Mouse (Mus musculus) heart, postnatal 14 days (tissue): Measurements from ENCODE around the gene Abo. TPM values are rescaled to one million over a fixed set of nuclear protein-coding genes. Genes with fewer than 3 reads are reported as not detected.
A peak's percentile ranks its signal among the peaks of the same experiment; 100 is the strongest.
"Not testable (repeated sequence)": the region's sequence is repeated elsewhere in the genome, so short reads cannot be mapped to it uniquely, and the experiment has no call there.

ENCODE experiments used
- DNase-seq, 2 experiments: peaks; one replicate each; pipeline ENCODE4 v3.0.0; 2021 to 2022
- intact Hi-C: fragments of 180-260 bp; cut with DNase I; formaldehyde crosslinking; loops from one replicate; pipeline ENCODE4 v1.15.1; 2025
- total RNA-seq, 2 experiments: library from RNA; stranded (reverse); gene quantifications; 2 replicates each; pipeline ENCODE4 v1.2.3; 2021

Gene Abo
- total RNA-seq, 2 experiments from 2014 or later, result not detected

DNA sequence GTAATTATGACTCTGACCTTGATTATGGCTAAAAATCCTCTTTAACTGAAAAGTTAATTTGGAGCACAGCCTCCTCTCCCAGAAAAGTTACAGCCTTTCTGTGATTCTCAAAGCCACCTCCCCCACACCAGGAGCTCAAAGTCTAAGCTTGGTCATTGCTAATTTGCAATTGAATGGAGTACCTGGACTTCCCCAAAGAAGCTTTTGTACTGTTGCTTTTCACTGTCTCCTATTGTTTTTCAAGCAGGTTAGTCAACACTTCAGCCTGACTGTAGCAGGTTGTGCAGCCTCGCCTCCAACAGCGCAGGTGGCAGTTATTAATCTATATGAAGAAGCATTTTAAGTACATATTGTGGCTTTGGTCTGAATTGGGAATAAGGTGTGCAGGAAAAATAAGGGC lies 20.8 kb upstream of the Abo start:
- DNase-seq, intact Hi-C loops: not testable (repeated sequence)

DNA sequence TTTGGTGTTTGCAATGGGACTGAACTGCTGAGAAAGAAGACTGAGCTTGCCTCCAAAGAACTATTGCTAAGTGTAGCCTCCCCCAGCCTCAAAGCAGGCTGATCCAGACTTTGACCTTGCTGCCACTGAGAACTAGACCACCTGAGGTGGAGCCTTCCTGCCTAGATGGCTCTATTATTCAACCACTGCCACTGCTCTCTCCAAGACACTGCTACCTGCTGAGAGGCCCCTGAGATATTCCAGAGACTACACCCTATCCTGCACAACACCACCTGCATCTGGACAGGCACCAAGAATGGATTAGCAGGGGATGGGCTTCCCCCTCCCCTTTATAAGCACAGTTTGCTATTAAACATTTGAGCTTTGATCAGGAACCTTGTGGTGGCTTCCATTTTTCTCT lies 13.8 kb upstream of the Abo start:
- intact Hi-C loops, result no loop called here
- no peak for DNase-seq

- intact Hi-C loops, result no loop called here
- no peak for DNase-seq
These were observed 5.9 kb upstream of the Abo start for GRCm38 (mm10) chr2:26870666-26871065.

DNA sequence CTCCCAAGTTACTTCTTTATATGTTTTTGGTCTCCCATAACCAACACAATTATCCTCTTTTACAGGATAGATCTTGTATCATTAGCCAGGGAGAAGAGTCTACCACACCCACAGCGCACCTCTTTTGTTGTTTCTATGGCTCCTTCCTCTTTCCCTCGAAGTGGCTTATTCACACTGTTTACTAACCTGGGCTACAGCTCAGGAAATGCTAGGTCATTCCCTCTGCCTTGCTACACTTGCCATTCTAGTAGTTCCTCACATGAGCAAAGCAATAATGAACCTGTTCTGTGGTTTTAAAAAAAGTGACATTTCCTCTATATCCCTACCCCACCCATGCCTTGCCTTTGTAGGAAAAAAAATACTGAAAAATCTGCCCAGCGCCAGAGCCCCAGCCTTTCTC lies 1.9 kb downstream of the Abo start:
- intact Hi-C loops, result no loop called here
- DNase-seq, result no peak

DNA sequence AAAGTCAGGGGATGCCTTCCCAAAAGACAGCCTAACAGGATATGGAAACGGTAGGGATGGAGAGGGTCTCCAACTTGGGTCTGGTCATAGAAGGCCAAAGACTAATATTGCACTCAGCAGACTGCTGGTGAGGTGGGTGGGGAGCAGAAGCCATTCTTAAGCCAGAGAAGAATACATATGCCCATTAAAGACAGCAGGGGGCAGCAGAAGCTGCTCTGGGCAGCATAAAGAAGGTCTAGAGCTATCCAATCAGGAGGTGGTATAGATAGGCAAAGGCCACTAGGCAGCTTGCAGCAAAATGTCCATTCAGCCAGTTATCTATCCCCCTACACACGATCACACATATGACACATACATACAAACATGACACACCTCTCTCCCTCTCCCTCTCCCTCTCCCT lies 17.1 kb downstream of the Abo start:
- intact Hi-C loops, result loop anchor here (2.0 kb wide), 2 partner anchors 191 to 391 kb away; no protein-coding TSS in a partner anchor

DNA sequence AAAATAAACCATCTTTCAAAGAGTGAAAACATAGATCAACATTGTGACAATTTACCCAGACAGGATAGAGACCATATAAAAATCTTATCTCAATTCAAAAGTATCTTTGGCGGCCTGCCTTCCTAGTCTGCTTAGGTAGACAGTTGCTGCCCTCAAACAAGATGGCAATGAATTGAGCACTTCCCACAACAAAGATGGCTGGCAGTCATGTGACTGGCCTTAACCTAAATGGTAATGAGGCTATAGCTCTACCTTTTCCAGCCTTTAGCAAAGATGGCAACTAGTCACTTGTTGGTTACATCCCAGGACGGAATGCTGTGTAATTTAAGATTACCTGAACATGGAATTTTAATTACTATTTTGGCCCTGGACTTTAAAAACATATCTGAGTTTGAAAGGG lies 32.3 kb downstream of the Abo start:
- no peak for DNase-seq
- intact Hi-C loops, result no loop called here

More for the DNA sequence above, 17.1 kb downstream of the Abo start:
- DNase-seq, result peak; percentile 11 to 37

GRCm38 (mm10) chr2:26828047-26828446 lies 36.7 kb downstream of the Abo start:
- intact Hi-C loops, result no loop called here
- no peak for DNase-seq

DNA sequence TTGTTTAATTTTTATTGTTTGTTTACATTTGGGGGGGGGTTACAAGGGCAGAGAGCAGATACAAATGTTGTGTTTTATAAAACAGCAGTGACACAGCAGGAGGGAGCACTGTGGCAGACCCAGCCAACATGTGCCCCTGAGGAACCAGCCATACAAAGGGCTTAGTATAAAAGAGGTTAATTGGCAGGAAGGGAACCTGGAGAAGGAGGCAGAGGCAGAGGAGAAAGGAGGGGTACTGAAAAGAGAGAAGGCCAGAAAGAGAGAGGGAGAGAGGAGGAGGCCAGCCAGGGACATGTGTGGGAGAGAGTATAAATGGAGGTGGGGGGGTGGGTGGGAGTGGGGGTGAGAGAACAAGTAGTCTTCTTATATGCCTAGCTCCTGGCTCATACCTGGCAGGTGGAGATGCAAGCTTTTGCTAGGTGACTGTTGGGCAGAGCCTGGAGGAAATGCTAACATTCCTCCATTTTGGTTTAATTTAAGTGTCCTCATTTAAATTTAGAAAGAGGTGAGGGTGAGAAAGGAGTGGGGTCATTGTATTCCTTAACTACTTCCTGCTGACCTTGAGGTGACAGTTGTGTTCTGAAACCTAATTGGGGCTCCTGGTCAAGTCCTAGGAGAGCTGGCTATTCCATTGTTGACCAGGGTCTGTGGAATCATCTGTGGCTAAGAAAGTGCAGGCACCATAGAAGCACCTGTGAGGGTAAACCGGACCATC lies 37.4 kb downstream of the Abo start:
- DNase-seq, result no peak
- intact Hi-C loops, result no loop called here

Other genes with a start within 250 kb of the Abo start
- 10 to 100 TPM; 15.4 to 17.0 TPM for gene Fam69b, start 236.5 kb downstream of the Abo start, total RNA-seq
- gene Lcn4, start 193.7 kb downstream of the Abo start, total RNA-seq, result not detected
- 10 to 100 TPM; 11.3 to 12.3 TPM for gene Surf6, start 37.9 kb upstream of the Abo start, total RNA-seq
- gene Med22, start 45.7 kb upstream of the Abo start, total RNA-seq, result 10 to 100 TPM; 24.4 to 26.5 TPM
- 100 to 1,000 TPM; 272 to 313 TPM for gene Rpl7a, start 45.8 kb upstream of the Abo start, total RNA-seq
- 10 to 100 TPM; 14.3 to 15.0 TPM for gene Surf2, start 51.4 kb upstream of the Abo start, total RNA-seq
- 10 to 100 TPM; 44.3 to 45.3 TPM for gene Surf1, start 51.6 kb upstream of the Abo start, total RNA-seq
- 10 to 100 TPM; 84.7 to 88.7 TPM for gene Surf4, start 68.9 kb upstream of the Abo start, total RNA-seq
- under 1 TPM in 1 of 2 experiments, not detected in 1; 0.29 TPM for gene Stkld1, start 69.1 kb upstream of the Abo start, total RNA-seq
- 10 to 100 TPM; 13.6 to 16.4 TPM for gene Rexo4, start 99.4 kb upstream of the Abo start, total RNA-seq
- not detected for gene Adamts13, start 108.4 kb upstream of the Abo start, total RNA-seq
- 10 to 100 TPM; 32.4 to 37.2 TPM for gene Cacfd1, start 144.9 kb upstream of the Abo start, total RNA-seq
- gene Slc2a6, start 163.0 kb upstream of the Abo start, total RNA-seq, result under 1 TPM; 0.41 TPM
- gene Mymk, start 207.2 kb upstream of the Abo start, total RNA-seq, result not detected
- gene Adamtsl2, start 214.4 kb upstream of the Abo start, total RNA-seq, result 10 to 100 TPM; 27.9 to 36.3 TPM